Mouse (Mus musculus): ENCODE data around the gene 4933417A18Rik.
"Not testable (repeated sequence)": the region's sequence is repeated elsewhere in the genome, so short reads cannot be mapped to it uniquely, and the experiment has no call there.

The 4933417A18Rik gene

GRCm38 (mm10) chr13:34973149-34973548 is 48.9 kb downstream of the 4933417A18Rik start:
- ATAC-seq (ENCODE audit: insufficient number of reproducible peaks, low FRiP score, low TSS enrichment): no peak

GRCm38 (mm10) chr13:34973770-34974169 is 49.6 kb downstream of the 4933417A18Rik start:
- ATAC-seq (ENCODE audit: insufficient number of reproducible peaks, low FRiP score, low TSS enrichment): no peak

GRCm38 (mm10) chr13:34976116-34976515 is 51.9 kb downstream of the 4933417A18Rik start:
- ATAC-seq (ENCODE audit: insufficient number of reproducible peaks, low FRiP score, low TSS enrichment): no peak

- ATAC-seq (ENCODE audit: insufficient number of reproducible peaks, low FRiP score, low TSS enrichment): no peak
Observed at GRCm38 (mm10) chr13:34977410-34977809, 53.2 kb downstream of the 4933417A18Rik start.

- ATAC-seq (ENCODE audit: insufficient number of reproducible peaks, low FRiP score, low TSS enrichment): not testable (repeated sequence)
Observed at GRCm38 (mm10) chr13:34978635-34979034, 54.4 kb downstream of the 4933417A18Rik start.

GRCm38 (mm10) chr13:34983479-34983878 is 59.3 kb downstream of the 4933417A18Rik start:
- ATAC-seq (ENCODE audit: insufficient number of reproducible peaks, low FRiP score, low TSS enrichment): not testable (repeated sequence)

- ATAC-seq (ENCODE audit: insufficient number of reproducible peaks, low FRiP score, low TSS enrichment): no peak
Observed at GRCm38 (mm10) chr13:34991581-34992273, 67.5 kb downstream of the 4933417A18Rik start.

GRCm38 (mm10) chr13:34993085-34993484 is 68.9 kb downstream of the 4933417A18Rik start:
- ATAC-seq (ENCODE audit: insufficient number of reproducible peaks, low FRiP score, low TSS enrichment): no peak

GRCm38 (mm10) chr13:34993595-34993982 is 69.4 kb downstream of the 4933417A18Rik start:
- ATAC-seq (ENCODE audit: insufficient number of reproducible peaks, low FRiP score, low TSS enrichment): peak; percentile 50

GRCm38 (mm10) chr13:34993983-34994811 is 70.0 kb downstream of the 4933417A18Rik start:
- ATAC-seq (ENCODE audit: insufficient number of reproducible peaks, low FRiP score, low TSS enrichment): peak; percentile 91

GRCm38 (mm10) chr13:34995925-34996324 is 71.7 kb downstream of the 4933417A18Rik start:
- no peak for ATAC-seq (ENCODE audit: insufficient number of reproducible peaks, low FRiP score, low TSS enrichment)
